Mouse (Mus musculus) heart, adult 2 months (tissue): ENCODE data around the gene Tmed10.

ENCODE experiments used
- CTCF ChIP-seq: fragments of 200-600 bp; IDR thresholded peaks from 2 replicates; pipeline ENCODE4 v1.8.1; 2022; ENCODE audit warnings: antibody characterized with exemption, mild to moderate bottlenecking, moderate library complexity
- POLR2A ChIP-seq: fragments of 200-500 bp; IDR thresholded peaks from 2 replicates; pipeline ENCODE4 v1.6.1; 2011; ENCODE audit warnings: mild to moderate bottlenecking, low read depth, low read length, control low read depth; ENCODE audit not compliant: insufficient read depth

- TF ChIP-seq CTCF = no peak
- TF ChIP-seq POLR2A = no peak
Measured at GRCm38 (mm10) chr12:85304725-85305124, 69.9 kb downstream of the Tmed10 start.
